Mouse (Mus musculus): Measurements from ENCODE around the gene 5730409E04Rik. TPM values are rescaled to one million over a fixed set of nuclear protein-coding genes. Genes with fewer than 3 reads are reported as not detected.

5730409E04Rik gene
- 1.7 TPM in 2 replicates for polyA plus RNA-seq (2014; fragmentation: Nextera tagmentation; extraction: Ambion mirVana)

GRCm38 (mm10) chr4:126609606-126610181 lies at the start of gene 5730409E04Rik:
Gene 5730409E04Rik (plus strand): TSS chr4:126609818.
- Histone ChIP-seq H3K36me3 (ENCODE audit: control insufficient read depth, insufficient read depth, low read length) (no peaks in the 10 kb centered on the region), H3K9ac (ENCODE audit: low read length) (peak within 1 kb of the TSS; percentile 78), H3K9me3 (ENCODE audit: control insufficient read depth, low read length) (no peaks in the 10 kb centered on the region), H3K4me3 (ENCODE audit: low read depth, low read length) (peak within 1 kb of the TSS; percentile 48), H3K27me3 (ENCODE audit: control insufficient read depth, insufficient read depth, low read length) (peaks cover 17% of the 10 kb centered on the region; the same call in 1 of the 2 replicates), H3K27ac (ENCODE audit: low read depth, low read length) (no peak within 1 kb of the TSS), H3K4me1 (replicated peaks; ENCODE audit: control insufficient read depth, insufficient read depth, low read length) (0 out of 2 replicates have a peak, but pooled peaks cover 1% of the 10 kb centered on the region), H3K4me2 (ENCODE audit: low read depth, low read length, severe bottlenecking) (peak within 1 kb of the TSS; percentile 96)
- peak; percentile 80 for ATAC-seq (replicated peaks; ENCODE audit: low FRiP score)
- under 1% methylated on average over 48 of the region's 48 CpGs for WGBS
- DNase-seq (ENCODE audit: low spot score) = peak; percentile 75

GRCm38 (mm10) chr4:126563798-126564197 lies 45.8 kb upstream of the 5730409E04Rik start:
- Histone ChIP-seq H3K4me1 (replicated peaks; ENCODE audit: control insufficient read depth, insufficient read depth, low read length) (no peaks in the 10 kb centered on the region), H3K9ac (ENCODE audit: low read length) (no peak overlapping the region), H3K36me3 (ENCODE audit: control insufficient read depth, insufficient read depth, low read length) (peaks cover 19% of the 10 kb centered on the region), H3K4me2 (ENCODE audit: low read depth, low read length, severe bottlenecking) (no peak overlapping the region), H3K27me3 (ENCODE audit: control insufficient read depth, insufficient read depth, low read length) (no peaks in the 10 kb centered on the region), H3K9me3 (ENCODE audit: control insufficient read depth, low read length) (no peaks in the 10 kb centered on the region), H3K4me3 (ENCODE audit: low read depth, low read length) (no peak overlapping the region), H3K27ac (ENCODE audit: low read depth, low read length) (no peak overlapping the region)
- ATAC-seq (replicated peaks; ENCODE audit: low FRiP score) = no peak
- DNase-seq (ENCODE audit: low spot score) = no peak
- WGBS = 96% methylated on average over 6 of the region's 6 CpGs

- Histone ChIP-seq H3K4me1 (replicated peaks; ENCODE audit: control insufficient read depth, insufficient read depth, low read length) (no peaks in the 10 kb centered on the region), H3K27ac (ENCODE audit: low read depth, low read length) (no peak overlapping the region), H3K4me2 (ENCODE audit: low read depth, low read length, severe bottlenecking) (no peak overlapping the region), H3K4me3 (ENCODE audit: low read depth, low read length) (no peak overlapping the region), H3K9me3 (ENCODE audit: control insufficient read depth, low read length) (no peaks in the 10 kb centered on the region), H3K27me3 (ENCODE audit: control insufficient read depth, insufficient read depth, low read length) (no peaks in the 10 kb centered on the region), H3K9ac (ENCODE audit: low read length) (no peak overlapping the region), H3K36me3 (ENCODE audit: control insufficient read depth, insufficient read depth, low read length) (peaks cover 18% of the 10 kb centered on the region; the same call in 1 of the 2 replicates)
- DNase-seq (ENCODE audit: low spot score) = no peak
- 94% methylated on average over 4 of the region's 4 CpGs for WGBS
- no peak for ATAC-seq (replicated peaks; ENCODE audit: low FRiP score)
These were observed 42.4 kb upstream of the 5730409E04Rik start for GRCm38 (mm10) chr4:126567243-126567642.

- no peak for DNase-seq (ENCODE audit: low spot score)
- H3K27me3 ChIP-seq (ENCODE audit: control insufficient read depth, insufficient read depth, low read length) = no peaks in the 10 kb centered on the region
- H3K9me3 ChIP-seq (ENCODE audit: control insufficient read depth, low read length) = no peaks in the 10 kb centered on the region
- no peak overlapping the region for H3K4me3 ChIP-seq (ENCODE audit: low read depth, low read length)
- H3K4me1 ChIP-seq (replicated peaks; ENCODE audit: control insufficient read depth, insufficient read depth, low read length) = no peaks in the 10 kb centered on the region
- H3K27ac ChIP-seq (ENCODE audit: low read depth, low read length) = no peak overlapping the region
- H3K36me3 ChIP-seq (ENCODE audit: control insufficient read depth, insufficient read depth, low read length) = peaks cover 34% of the 10 kb centered on the region
- H3K9ac ChIP-seq (ENCODE audit: low read length) = no peak overlapping the region
- WGBS = 95% methylated on average over 3 of the region's 3 CpGs
- H3K4me2 ChIP-seq (ENCODE audit: low read depth, low read length, severe bottlenecking) = no peak overlapping the region
- ATAC-seq (replicated peaks; ENCODE audit: low FRiP score) = no peak
These were observed 39.8 kb upstream of the 5730409E04Rik start for GRCm38 (mm10) chr4:126569783-126570182.

- no peak for DNase-seq (ENCODE audit: low spot score)
- Histone ChIP-seq H3K4me3 (ENCODE audit: low read depth, low read length) (no peak overlapping the region), H3K9me3 (ENCODE audit: control insufficient read depth, low read length) (no peaks in the 10 kb centered on the region), H3K4me2 (ENCODE audit: low read depth, low read length, severe bottlenecking) (no peak overlapping the region), H3K27me3 (ENCODE audit: control insufficient read depth, insufficient read depth, low read length) (no peaks in the 10 kb centered on the region), H3K9ac (ENCODE audit: low read length) (no peak overlapping the region), H3K36me3 (ENCODE audit: control insufficient read depth, insufficient read depth, low read length) (peaks cover 36% of the 10 kb centered on the region), H3K4me1 (replicated peaks; ENCODE audit: control insufficient read depth, insufficient read depth, low read length) (no peaks in the 10 kb centered on the region), H3K27ac (ENCODE audit: low read depth, low read length) (no peak overlapping the region)
- ATAC-seq (replicated peaks; ENCODE audit: low FRiP score) = no peak
- 96% methylated on average over 5 of the region's 5 CpGs for WGBS
These were observed 33.3 kb upstream of the 5730409E04Rik start for GRCm38 (mm10) chr4:126576281-126576680.

GRCm38 (mm10) chr4:126577920-126578319 lies 31.7 kb upstream of the 5730409E04Rik start:
- Histone ChIP-seq H3K9ac (ENCODE audit: low read length) (no peak overlapping the region), H3K27me3 (ENCODE audit: control insufficient read depth, insufficient read depth, low read length) (no peaks in the 10 kb centered on the region), H3K36me3 (ENCODE audit: control insufficient read depth, insufficient read depth, low read length) (peaks cover 30% of the 10 kb centered on the region), H3K4me1 (replicated peaks; ENCODE audit: control insufficient read depth, insufficient read depth, low read length) (no peaks in the 10 kb centered on the region), H3K27ac (ENCODE audit: low read depth, low read length) (no peak overlapping the region), H3K4me2 (ENCODE audit: low read depth, low read length, severe bottlenecking) (no peak overlapping the region), H3K4me3 (ENCODE audit: low read depth, low read length) (no peak overlapping the region), H3K9me3 (ENCODE audit: control insufficient read depth, low read length) (no peaks in the 10 kb centered on the region)
- WGBS = 92% methylated on average over 3 of the region's 3 CpGs
- ATAC-seq (replicated peaks; ENCODE audit: low FRiP score) (no peak), DNase-seq (ENCODE audit: low spot score) (no peak)

GRCm38 (mm10) chr4:126579077-126579476 lies 30.5 kb upstream of the 5730409E04Rik start:
- Histone ChIP-seq H3K4me3 (ENCODE audit: low read depth, low read length) (no peak overlapping the region), H3K27ac (ENCODE audit: low read depth, low read length) (no peak overlapping the region), H3K4me2 (ENCODE audit: low read depth, low read length, severe bottlenecking) (no peak overlapping the region), H3K27me3 (ENCODE audit: control insufficient read depth, insufficient read depth, low read length) (no peaks in the 10 kb centered on the region), H3K4me1 (replicated peaks; ENCODE audit: control insufficient read depth, insufficient read depth, low read length) (no peaks in the 10 kb centered on the region), H3K36me3 (ENCODE audit: control insufficient read depth, insufficient read depth, low read length) (peaks cover 22% of the 10 kb centered on the region), H3K9ac (ENCODE audit: low read length) (no peak overlapping the region), H3K9me3 (ENCODE audit: control insufficient read depth, low read length) (no peaks in the 10 kb centered on the region)
- 80% methylated on average over 2 of the region's 2 CpGs for WGBS
- ATAC-seq (replicated peaks; ENCODE audit: low FRiP score) (no peak), DNase-seq (ENCODE audit: low spot score) (no peak)

GRCm38 (mm10) chr4:126585739-126586138 lies 23.9 kb upstream of the 5730409E04Rik start:
- Histone ChIP-seq H3K36me3 (ENCODE audit: control insufficient read depth, insufficient read depth, low read length) (peaks cover 18% of the 10 kb centered on the region), H3K4me3 (ENCODE audit: low read depth, low read length) (no peak overlapping the region), H3K27ac (ENCODE audit: low read depth, low read length) (no peak overlapping the region), H3K9me3 (ENCODE audit: control insufficient read depth, low read length) (no peaks in the 10 kb centered on the region), H3K27me3 (ENCODE audit: control insufficient read depth, insufficient read depth, low read length) (no peaks in the 10 kb centered on the region), H3K9ac (ENCODE audit: low read length) (no peak overlapping the region), H3K4me2 (ENCODE audit: low read depth, low read length, severe bottlenecking) (no peak overlapping the region), H3K4me1 (replicated peaks; ENCODE audit: control insufficient read depth, insufficient read depth, low read length) (no peaks in the 10 kb centered on the region)
- DNase-seq (ENCODE audit: low spot score) = no peak
- WGBS = 95% methylated on average over 13 of the region's 13 CpGs
- ATAC-seq (replicated peaks; ENCODE audit: low FRiP score) = no peak

- H3K4me3 ChIP-seq (ENCODE audit: low read depth, low read length) = no peak overlapping the region
- no peak overlapping the region for H3K4me2 ChIP-seq (ENCODE audit: low read depth, low read length, severe bottlenecking)
- 92% methylated on average over 6 of the region's 6 CpGs for WGBS
- no peak for DNase-seq (ENCODE audit: low spot score)
- H3K27me3 ChIP-seq (ENCODE audit: control insufficient read depth, insufficient read depth, low read length) = no peaks in the 10 kb centered on the region
- H3K27ac ChIP-seq (ENCODE audit: low read depth, low read length) = no peak overlapping the region
- no peak overlapping the region for H3K9ac ChIP-seq (ENCODE audit: low read length)
- H3K36me3 ChIP-seq (ENCODE audit: control insufficient read depth, insufficient read depth, low read length) = peaks cover 11% of the 10 kb centered on the region
- no peaks in the 10 kb centered on the region for H3K4me1 ChIP-seq (replicated peaks; ENCODE audit: control insufficient read depth, insufficient read depth, low read length)
- H3K9me3 ChIP-seq (ENCODE audit: control insufficient read depth, low read length) = no peaks in the 10 kb centered on the region
- ATAC-seq (replicated peaks; ENCODE audit: low FRiP score) = no peak
These were observed 17.6 kb upstream of the 5730409E04Rik start for GRCm38 (mm10) chr4:126592039-126592438.
